Mouse (Mus musculus) liver, embryonic 14.5 days (tissue): ENCODE data around the gene Prkn. TPM values are rescaled to one million over a fixed set of nuclear protein-coding genes. Genes with fewer than 3 reads are reported as not detected.
A peak's percentile ranks its signal among the peaks of the same experiment; 100 is the strongest.

Experiments used
- ATAC-seq: fragments of 200-750 bp; cut with Nextera tagmentation; 2 replicates; pipeline ENCODE4 v1.8.0; 2017; ENCODE audit warnings: moderate number of reproducible peaks, mild to moderate bottlenecking, moderate library complexity; ENCODE audit not compliant: insufficient read depth
- DNase-seq, 3 experiments: peaks; one replicate each; pipeline ENCODE4 v3.0.0-alpha.2; 2012 to 2013; ENCODE audit warnings: low read depth in 3 of 3, low spot score in 3 of 3
- H3K27ac ChIP-seq: fragments of 300-500 bp; sonication (generic); 2 replicates; pipeline ENCODE4 v1.5.1; 2014; ENCODE audit warnings: moderate library complexity, mild to moderate bottlenecking, control low read depth, inconsistent platforms
- H3K27me3 ChIP-seq: fragments of 300-500 bp; sonication (generic); 2 replicates; pipeline ENCODE4 v1.6.1; 2014; ENCODE audit warnings: mild to moderate bottlenecking, low read length, moderate library complexity; ENCODE audit not compliant: control insufficient read depth, insufficient read depth
- H3K36me3 ChIP-seq: fragments of 300-500 bp; sonication (generic); replicated peaks from 2 replicates; pipeline ENCODE4 v1.6.1; 2014; ENCODE audit warnings: low read depth; ENCODE audit not compliant: control insufficient read depth, insufficient read depth
- H3K4me1 ChIP-seq, 2 experiments: fragments of 200-500 bp in 1 of 2; fragments of 300-500 bp in 1 of 2; sonication (generic) in 1 of 2; replicated peaks; 2 replicates each; pipeline ENCODE4 v1.6.1; 2012 to 2014; ENCODE audit warnings: antibody characterized with exemption in 1 of 2, inconsistent platforms in 1 of 2, low read length in 1 of 2; ENCODE audit not compliant: control insufficient read depth in 2 of 2, insufficient read depth in 2 of 2
- H3K4me2 ChIP-seq: fragments of 300-500 bp; sonication (generic); 2 replicates; pipeline ENCODE4 v1.6.1; 2014; ENCODE audit warnings: low read depth, mild to moderate bottlenecking, control low read depth, moderate library complexity
- H3K4me3 ChIP-seq, 2 experiments: fragments of 200-500 bp in 1 of 2; fragments of 300-500 bp in 1 of 2; sonication (generic) in 1 of 2; 2 replicates each; pipeline ENCODE4 v1.5.1; 2012 to 2014; ENCODE audit warnings: low read depth in 2 of 2, low read length in 2 of 2, mild to moderate bottlenecking in 2 of 2, control low read depth in 1 of 2, inconsistent platforms in 1 of 2, moderate library complexity in 1 of 2; ENCODE audit not compliant: insufficient read depth in 1 of 2
- H3K9ac ChIP-seq: fragments of 300-500 bp; sonication (generic); replicated peaks from 2 replicates; pipeline ENCODE4 v1.6.1; 2014; ENCODE audit warnings: mild to moderate bottlenecking, control low read depth, moderate library complexity
- H3K9me3 ChIP-seq: fragments of 300-500 bp; sonication (generic); 2 replicates; pipeline ENCODE4 v1.6.1; 2016; ENCODE audit warnings: low read length, mixed read lengths; ENCODE audit not compliant: control insufficient read depth
- CTCF ChIP-seq: IDR thresholded peaks from 2 replicates; pipeline ENCODE4 v1.5.1; 2016; ENCODE audit warnings: antibody characterized with exemption, low read depth, control low read depth
- EP300 ChIP-seq: IDR thresholded peaks from 2 replicates; pipeline ENCODE4 v1.6.1; 2016; ENCODE audit warnings: antibody characterized with exemption, low read depth
- WGBS: fragments of 180-500 bp; shearing (Covaris S2); extraction: QIAGEN DNeasy Blood & Tissue Kit; methylation state at CpG from one replicate; pipeline ENCODE4 v1.1.7; 2014; ENCODE audit not compliant: insufficient replicate concordance; 5-methylcytosine and 5-hydroxymethylcytosine counted together
- polyA plus RNA-seq, 2 experiments: library from polyadenylated mRNA; depleted of rRNA in 1 of 2; stranded (reverse) in 1 of 2; unstranded in 1 of 2; fragments of >200 nt; fragmentation: Nextera tagmentation in 1 of 2; extraction: Ambion mirVana in 1 of 2; gene quantifications; 2 replicates each; pipeline versions ENCODE4 v1.2.1 to v1.2.3; 2012 to 2014

Prkn gene
- polyA plus RNA-seq, 2 experiments: 0.17 to 0.61 TPM

- no peak overlapping the region for H3K4me3 ChIP-seq
- TF ChIP-seq EP300 (no peak), CTCF (no peak)
- no peaks in the 10 kb centered on the region for H3K36me3 ChIP-seq
- ATAC-seq (no peak), DNase-seq (no peak)
- H3K27ac ChIP-seq: no peak overlapping the region
- no peak overlapping the region for H3K9ac ChIP-seq
- WGBS: 63% methylated on average over 7 of the region's 7 CpGs
- H3K4me2 ChIP-seq: no peak overlapping the region
- no peaks in the 10 kb centered on the region for H3K9me3 ChIP-seq
- no peaks in the 10 kb centered on the region for H3K27me3 ChIP-seq
- no peaks in the 10 kb centered on the region for H3K4me1 ChIP-seq
These were observed 1060.1 kb downstream of the Prkn start for GRCm38 (mm10) chr17:11900300-11900699.

- H3K4me3 ChIP-seq: no peak overlapping the region
- ATAC-seq: no peak
- TF ChIP-seq EP300: no peak
- TF ChIP-seq CTCF: no peak
These were observed 1061.5 kb downstream of the Prkn start for GRCm38 (mm10) chr17:11901731-11902130.

GRCm38 (mm10) chr17:11903001-11903400 lies 1062.8 kb downstream of the Prkn start:
- TF ChIP-seq CTCF: peak; percentile 37
- TF ChIP-seq EP300: no peak
- WGBS: 29% methylated on average over 6 of the region's 6 CpGs
- Histone ChIP-seq H3K36me3 (no peaks in the 10 kb centered on the region), H3K4me3 (no peak overlapping the region), H3K9ac (no peak overlapping the region), H3K4me2 (no peak overlapping the region), H3K27ac (no peak overlapping the region), H3K9me3 (no peaks in the 10 kb centered on the region), H3K4me1 (no peaks in the 10 kb centered on the region), H3K27me3 (no peaks in the 10 kb centered on the region)
- ATAC-seq (no peak), DNase-seq (no peak)

More at GRCm38 (mm10) chr17:11901731-11902130, 1061.5 kb downstream of the Prkn start:
- no peaks in the 10 kb centered on the region for H3K9me3 ChIP-seq
- DNase-seq: no peak
- no peaks in the 10 kb centered on the region for H3K36me3 ChIP-seq
- no peak overlapping the region for H3K27ac ChIP-seq
- no peak overlapping the region for H3K4me2 ChIP-seq
- 36% methylated on average over 3 of the region's 3 CpGs for WGBS
- no peak overlapping the region for H3K9ac ChIP-seq
- no peaks in the 10 kb centered on the region for H3K4me1 ChIP-seq
- no peaks in the 10 kb centered on the region for H3K27me3 ChIP-seq

- DNase-seq (no peak), ATAC-seq (no peak)
- WGBS: 46% methylated on average over 8 of the region's 8 CpGs
- Histone ChIP-seq H3K4me3 (no peak overlapping the region), H3K27ac (no peak overlapping the region), H3K9ac (no peak overlapping the region), H3K4me2 (no peak overlapping the region), H3K27me3 (peaks cover 8% of the 10 kb centered on the region), H3K4me1 (no peaks in the 10 kb centered on the region), H3K36me3 (no peaks in the 10 kb centered on the region), H3K9me3 (no peaks in the 10 kb centered on the region)
- TF ChIP-seq EP300 (no peak), CTCF (no peak)
These were observed 1070.6 kb downstream of the Prkn start for GRCm38 (mm10) chr17:11910668-11911398.

GRCm38 (mm10) chr17:11912136-11912535 lies 1072.0 kb downstream of the Prkn start:
- Histone ChIP-seq H3K27me3 (peaks cover 8% of the 10 kb centered on the region), H3K9ac (no peak overlapping the region), H3K4me2 (no peak overlapping the region), H3K36me3 (no peaks in the 10 kb centered on the region), H3K27ac (no peak overlapping the region), H3K9me3 (no peaks in the 10 kb centered on the region), H3K4me1 (no peaks in the 10 kb centered on the region), H3K4me3 (no peak overlapping the region)
- 62% methylated on average over 4 of the region's 4 CpGs for WGBS
- TF ChIP-seq CTCF: no peak
- TF ChIP-seq EP300: no peak
- ATAC-seq (no peak), DNase-seq (no peak)
